Mouse (Mus musculus) MEL (cell line): ENCODE results near the gene Tas2r109. TPM values are rescaled to one million over a fixed set of nuclear protein-coding genes. Genes with fewer than 3 reads are reported as not detected.

Experiments used
- polyA plus RNA-seq, 2 experiments: library from polyadenylated mRNA; stranded (reverse) in 1 of 2; unstranded in 1 of 2; fragments of >175 nt in 1 of 2; fragments of >200 nt in 1 of 2; gene quantifications; 2 replicates each; pipeline versions ENCODE4 v1.2.1 to v1.2.4; 2012; ENCODE audit warnings: low replicate concordance in 2 of 2, low read depth in 1 of 2; ENCODE audit not compliant: insufficient read length in 2 of 2, insufficient read depth in 1 of 2, missing spikeins in 1 of 2
- total RNA-seq: library from RNA; depleted of rRNA; stranded (reverse); fragments of 300-350 nt; gene quantifications from 2 replicates; pipeline ENCODE4 v1.2.3, GENCODE M21; 2012; rRNA removed

Gene Tas2r109
- total and polyA plus RNA-seq, 3 experiments: not detected

Other genes starting within 250 kb of the Tas2r109 start
- not detected in 2 replicates for gene Tas2r115, start 242.9 kb downstream of the Tas2r109 start, total RNA-seq
- not detected for gene Tas2r115, start 242.9 kb downstream of the Tas2r109 start, polyA plus RNA-seq
- not detected in 2 replicates for gene Tas2r124, start 226.2 kb downstream of the Tas2r109 start, total RNA-seq
- gene Tas2r124, start 226.2 kb downstream of the Tas2r109 start, polyA plus RNA-seq: not detected
- gene Tas2r102, start 218.8 kb downstream of the Tas2r109 start, total RNA-seq: not detected in 2 replicates
- not detected for gene Tas2r102, start 218.8 kb downstream of the Tas2r109 start, polyA plus RNA-seq
- gene Tas2r136, start 202.8 kb downstream of the Tas2r109 start, total RNA-seq: not detected in 2 replicates
- gene Tas2r136, start 202.8 kb downstream of the Tas2r109 start, polyA plus RNA-seq: not detected
- gene Tas2r117, start 178.1 kb downstream of the Tas2r109 start, total RNA-seq: not detected in 2 replicates
- gene Tas2r117, start 178.1 kb downstream of the Tas2r109 start, polyA plus RNA-seq: not detected
- gene Tas2r123, start 133.8 kb downstream of the Tas2r109 start, total RNA-seq: not detected in 2 replicates
- gene Tas2r123, start 133.8 kb downstream of the Tas2r109 start, polyA plus RNA-seq: not detected
- not detected in 2 replicates for gene Tas2r116, start 125.5 kb downstream of the Tas2r109 start, total RNA-seq
- gene Tas2r116, start 125.5 kb downstream of the Tas2r109 start, polyA plus RNA-seq: not detected
- gene Tas2r110, start 113.0 kb downstream of the Tas2r109 start, total RNA-seq: not detected in 2 replicates
- not detected for gene Tas2r110, start 113.0 kb downstream of the Tas2r109 start, polyA plus RNA-seq
- gene Tas2r113, start 88.0 kb downstream of the Tas2r109 start, total RNA-seq: not detected in 2 replicates
- not detected for gene Tas2r113, start 88.0 kb downstream of the Tas2r109 start, polyA plus RNA-seq
- not detected in 2 replicates for gene Tas2r125, start 71.3 kb downstream of the Tas2r109 start, total RNA-seq
- gene Tas2r125, start 71.3 kb downstream of the Tas2r109 start, polyA plus RNA-seq: not detected
- not detected in 2 replicates for gene Tas2r129, start 29.9 kb downstream of the Tas2r109 start, total RNA-seq
- not detected for gene Tas2r129, start 29.9 kb downstream of the Tas2r109 start, polyA plus RNA-seq
- not detected in 2 replicates for gene Tas2r131, start 23.0 kb downstream of the Tas2r109 start, total RNA-seq
- not detected for gene Tas2r131, start 23.0 kb downstream of the Tas2r109 start, polyA plus RNA-seq
- not detected in 2 replicates for gene Tas2r103, start 56.1 kb upstream of the Tas2r109 start, total RNA-seq
- not detected for gene Tas2r103, start 56.1 kb upstream of the Tas2r109 start, polyA plus RNA-seq
- not detected in 2 replicates for gene Tas2r140, start 74.9 kb upstream of the Tas2r109 start, total RNA-seq
- gene Tas2r140, start 74.9 kb upstream of the Tas2r109 start, polyA plus RNA-seq: not detected
- 11.4 and 14.3 TPM in 2 replicates for gene Smim10l1, start 123.9 kb upstream of the Tas2r109 start, total RNA-seq
- gene Smim10l1, start 123.9 kb upstream of the Tas2r109 start, polyA plus RNA-seq: 10 to 100 TPM in 1 of 2 experiments, not detected in 1; 28.0 TPM